Mouse (Mus musculus) liver, embryonic 15.5 days (tissue): Measurements from ENCODE around the gene Tpst1. TPM values are rescaled to one million over a fixed set of nuclear protein-coding genes. Genes with fewer than 3 reads are reported as not detected.

Experiments used
- ATAC-seq: fragments of 200-750 bp; cut with Nextera tagmentation; 2 replicates; pipeline ENCODE4 v1.8.0; 2017; ENCODE audit warnings: moderate number of reproducible peaks, mild to moderate bottlenecking, moderate library complexity; ENCODE audit not compliant: insufficient read depth
- H3K27ac ChIP-seq: fragments of 300-500 bp; sonication (generic); replicated peaks from 2 replicates; pipeline ENCODE4 v1.5.1; 2015; ENCODE audit warnings: mild to moderate bottlenecking, inconsistent platforms
- H3K27me3 ChIP-seq: fragments of 300-500 bp; sonication (generic); 2 replicates; pipeline ENCODE4 v1.6.1; 2015; ENCODE audit warnings: mild to moderate bottlenecking, inconsistent platforms
- H3K36me3 ChIP-seq: fragments of 300-500 bp; sonication (generic); replicated peaks from 2 replicates; pipeline ENCODE4 v1.6.1; 2015; ENCODE audit warnings: moderate library complexity, mild to moderate bottlenecking, inconsistent platforms
- H3K4me1 ChIP-seq: fragments of 300-500 bp; sonication (generic); replicated peaks from 2 replicates; pipeline ENCODE4 v1.6.1; 2015; ENCODE audit warnings: inconsistent platforms
- H3K4me2 ChIP-seq: fragments of 300-500 bp; sonication (generic); 2 replicates; pipeline ENCODE4 v1.6.1; 2015; ENCODE audit warnings: moderate library complexity, mild to moderate bottlenecking, inconsistent platforms
- H3K4me3 ChIP-seq: fragments of 300-500 bp; sonication (generic); replicated peaks from 2 replicates; pipeline ENCODE4 v1.5.1; 2015; ENCODE audit warnings: mild to moderate bottlenecking, inconsistent platforms
- H3K9ac ChIP-seq: fragments of 300-500 bp; sonication (generic); 2 replicates; pipeline ENCODE4 v1.6.1; 2015; ENCODE audit warnings: moderate library complexity, mild to moderate bottlenecking, inconsistent platforms
- H3K9me3 ChIP-seq: fragments of 300-500 bp; sonication (generic); replicated peaks from 2 replicates; pipeline ENCODE4 v1.6.1; 2016; ENCODE audit warnings: inconsistent platforms
- WGBS: fragments of 180-500 bp; shearing (Covaris S2); methylation state at CpG from one replicate; pipeline ENCODE4 v1.1.7; 2015; ENCODE audit warnings: mixed read lengths; ENCODE audit not compliant: insufficient replicate concordance; 5-methylcytosine and 5-hydroxymethylcytosine counted together
- polyA plus RNA-seq: library from polyadenylated mRNA; unstranded; fragments of >200 nt; fragmentation: Nextera tagmentation; extraction: Ambion mirVana; gene quantifications from 2 replicates; pipeline ENCODE4 v1.2.1, GENCODE M21; 2015

Tpst1 gene
- polyA plus RNA-seq, 1 experiment from 2014 or later = 22.6 TPM

DNA sequence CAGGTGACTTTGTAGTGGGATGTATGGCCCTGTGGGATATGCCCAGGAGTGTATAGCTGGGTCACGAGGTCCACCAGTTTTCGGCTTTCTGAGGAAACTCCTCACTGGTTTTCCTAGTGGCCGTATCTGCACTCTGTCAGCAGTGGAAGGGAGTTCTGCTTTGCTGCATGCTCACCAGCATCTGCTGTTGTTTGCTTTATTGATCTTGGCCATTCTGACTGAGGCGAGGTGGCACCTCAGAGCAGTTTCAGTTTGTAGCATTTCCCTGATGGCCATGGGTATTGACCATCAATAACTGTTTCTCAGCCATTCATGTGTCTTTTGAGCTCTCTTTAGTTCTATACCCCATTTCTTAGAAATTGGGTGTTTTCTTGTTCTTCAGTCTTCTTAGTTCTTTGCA, 17.4 kb upstream of the Tpst1 start:
- Histone ChIP-seq H3K4me1 (peaks cover 32% of the 10 kb centered on the region), H3K9ac (no peak overlapping the region), H3K27ac (no peak overlapping the region), H3K4me3 (no peak overlapping the region), H3K36me3 (peaks cover 51% of the 10 kb centered on the region), H3K9me3 (no peaks in the 10 kb centered on the region), H3K4me2 (no peak overlapping the region), H3K27me3 (no peaks in the 10 kb centered on the region)
- WGBS = 67% methylated on average over 4 of the region's 4 CpGs
- no peak for ATAC-seq

DNA sequence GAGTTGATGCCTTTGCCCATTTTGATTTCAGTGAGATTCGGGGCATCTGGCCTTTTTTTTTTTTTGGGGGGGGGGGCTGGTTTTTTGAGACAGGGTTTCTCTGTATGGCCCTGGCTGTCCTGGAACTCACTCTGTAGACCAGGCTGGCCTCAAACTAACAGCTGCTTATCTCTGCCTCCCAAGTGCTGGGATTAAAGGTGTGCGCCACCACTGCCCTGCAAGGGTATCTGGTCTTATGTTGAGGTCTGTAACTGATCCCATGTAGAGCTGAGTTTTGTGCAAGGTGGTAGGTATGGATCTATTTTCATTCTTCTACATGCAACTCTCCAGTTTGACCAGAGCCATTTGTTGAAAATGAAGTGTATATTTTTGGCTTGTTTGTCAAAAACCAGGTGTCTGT, 16.8 kb upstream of the Tpst1 start:
- peaks cover 32% of the 10 kb centered on the region for H3K4me1 ChIP-seq
- no peaks in the 10 kb centered on the region for H3K27me3 ChIP-seq
- no peaks in the 10 kb centered on the region for H3K9me3 ChIP-seq
- H3K27ac ChIP-seq = no peak overlapping the region
- H3K4me2 ChIP-seq = no peak overlapping the region
- H3K4me3 ChIP-seq = no peak overlapping the region
- H3K36me3 ChIP-seq = peaks cover 46% of the 10 kb centered on the region
- H3K9ac ChIP-seq = no peak overlapping the region
- ATAC-seq = no peak
- 43% methylated on average over 2 of the region's 2 CpGs for WGBS

DNA sequence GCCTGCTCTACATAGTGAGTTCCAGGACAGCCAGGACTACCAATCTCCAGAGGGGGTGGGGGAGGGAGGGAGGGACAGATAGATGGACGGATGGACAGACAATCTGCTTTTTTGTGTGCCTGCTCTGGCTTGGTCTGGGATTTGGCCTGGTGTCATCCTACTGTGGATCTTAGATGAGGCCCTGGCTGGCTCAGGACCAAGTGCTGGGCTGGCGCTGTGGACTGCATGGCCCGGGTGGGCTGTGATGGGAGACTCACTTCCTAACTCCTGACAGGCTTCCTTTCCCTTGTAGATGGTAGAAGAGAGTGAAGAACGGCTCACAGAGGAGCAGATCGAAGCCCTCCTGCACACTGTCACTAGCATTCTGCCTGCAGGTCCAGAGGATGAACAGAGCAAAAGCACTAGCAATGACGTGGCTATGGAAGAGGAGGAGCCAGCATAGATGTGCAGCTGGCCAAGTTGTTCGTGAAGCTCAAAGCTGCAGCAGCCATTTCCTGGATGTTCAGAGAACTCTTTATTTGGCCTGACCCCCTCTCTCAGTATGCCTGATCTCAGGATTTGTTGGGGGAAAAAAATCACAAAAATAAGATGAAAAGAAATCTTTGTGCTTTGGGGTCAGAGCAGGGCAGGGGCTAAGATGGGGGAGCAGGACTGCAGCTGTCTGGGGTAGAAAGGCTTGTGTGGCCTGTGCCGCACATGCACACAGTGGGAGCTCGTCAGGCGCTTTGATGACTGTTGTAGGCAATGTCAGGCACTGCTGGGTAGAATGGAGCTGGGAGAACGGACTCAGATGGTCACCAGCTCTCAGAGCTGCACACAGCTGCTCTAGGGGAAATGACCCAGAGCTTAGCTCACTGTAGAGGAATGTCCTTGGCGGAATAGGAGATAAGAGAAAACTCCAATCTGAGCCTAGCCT, 13.5 kb upstream of the Tpst1 start:
- ATAC-seq = 0 out of 2 replicates have a peak, but pooled peaks have one; percentile 16
- WGBS = 74% methylated on average over 12 of the region's 12 CpGs
- Histone ChIP-seq H3K4me3 (no peak overlapping the region), H3K4me1 (peaks cover 23% of the 10 kb centered on the region; the same call in 1 of the 2 replicates), H3K27ac (no peak overlapping the region), H3K36me3 (peaks cover 29% of the 10 kb centered on the region), H3K9ac (no peak overlapping the region), H3K9me3 (no peaks in the 10 kb centered on the region), H3K27me3 (no peaks in the 10 kb centered on the region), H3K4me2 (no peak overlapping the region)

- peaks cover 21% of the 10 kb centered on the region; the same call in 1 of the 2 replicates for H3K4me1 ChIP-seq
- 83% methylated on average over 4 of the region's 4 CpGs for WGBS
- H3K9ac ChIP-seq = no peak overlapping the region
- H3K9me3 ChIP-seq = no peaks in the 10 kb centered on the region
- no peaks in the 10 kb centered on the region for H3K27me3 ChIP-seq
- H3K27ac ChIP-seq = no peak overlapping the region
- H3K36me3 ChIP-seq = peaks cover 26% of the 10 kb centered on the region
- no peak overlapping the region for H3K4me2 ChIP-seq
- H3K4me3 ChIP-seq = no peak overlapping the region
- ATAC-seq = no peak
Observed at GRCm38 (mm10) chr5:130060329-130060665, 12.8 kb upstream of the Tpst1 start.

GRCm38 (mm10) chr5:130062096-130062495, 11.0 kb upstream of the Tpst1 start:
- ATAC-seq = no peak
- H3K4me3 ChIP-seq = no peak overlapping the region
- no peaks in the 10 kb centered on the region for H3K9me3 ChIP-seq
- peaks cover 13% of the 10 kb centered on the region for H3K4me1 ChIP-seq
- no peak overlapping the region for H3K27ac ChIP-seq
- no peaks in the 10 kb centered on the region for H3K27me3 ChIP-seq
- H3K9ac ChIP-seq = no peak overlapping the region
- H3K4me2 ChIP-seq = no peak overlapping the region
- WGBS = 51% methylated on average over 2 of the region's 2 CpGs
- H3K36me3 ChIP-seq = peaks cover 23% of the 10 kb centered on the region

- ATAC-seq = no peak
- H3K4me3 ChIP-seq = no peak overlapping the region
- H3K9me3 ChIP-seq = no peaks in the 10 kb centered on the region
- no peaks in the 10 kb centered on the region for H3K27me3 ChIP-seq
- H3K27ac ChIP-seq = no peak overlapping the region
- no peak overlapping the region for H3K9ac ChIP-seq
- peaks cover 16% of the 10 kb centered on the region for H3K36me3 ChIP-seq
- H3K4me1 ChIP-seq = peaks cover 29% of the 10 kb centered on the region
- no peak overlapping the region for H3K4me2 ChIP-seq
- 87% methylated on average over 2 of the region's 2 CpGs for WGBS
Observed at GRCm38 (mm10) chr5:130063760-130064159, 9.4 kb upstream of the Tpst1 start.

DNA sequence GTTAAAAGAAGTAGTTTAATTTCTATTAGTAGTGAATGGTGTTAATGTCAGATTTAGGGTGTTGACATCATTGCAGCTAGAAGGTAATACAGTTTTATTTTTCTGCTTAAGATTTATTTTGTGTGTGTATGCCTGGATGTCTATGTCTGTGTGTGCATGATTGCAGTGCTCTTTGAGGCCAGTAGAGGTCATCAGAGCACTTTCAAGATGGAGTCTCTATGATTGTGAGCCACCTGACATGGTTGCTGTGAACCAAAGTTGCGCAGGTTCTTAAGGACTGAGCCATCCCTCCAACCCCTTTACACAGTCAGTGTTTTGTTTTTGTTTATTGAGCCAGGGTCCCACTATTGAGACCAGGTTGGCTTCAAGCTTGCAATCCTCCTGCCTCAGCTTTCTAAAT, 7.5 kb upstream of the Tpst1 start:
- peaks cover 2% of the 10 kb centered on the region for H3K36me3 ChIP-seq
- no peak overlapping the region for H3K9ac ChIP-seq
- H3K4me3 ChIP-seq = no peak overlapping the region
- no peak overlapping the region for H3K27ac ChIP-seq
- no peak overlapping the region for H3K4me2 ChIP-seq
- 90% methylated on average over 1 of the region's 1 CpGs for WGBS
- ATAC-seq = no peak
- no peaks in the 10 kb centered on the region for H3K9me3 ChIP-seq
- H3K27me3 ChIP-seq = 0 out of 2 replicates have a peak, but pooled peaks cover under 1% of the 10 kb centered on the region
- peaks cover 19% of the 10 kb centered on the region for H3K4me1 ChIP-seq

- peaks cover 23% of the 10 kb centered on the region for H3K4me1 ChIP-seq
- WGBS = 24% methylated on average over 3 of the region's 3 CpGs
- ATAC-seq = peak; percentile 65
- 0 out of 2 replicates have a peak overlapping the region, but pooled peaks have one; percentile 26 for H3K4me2 ChIP-seq
- H3K9me3 ChIP-seq = no peaks in the 10 kb centered on the region
- 0 out of 2 replicates have a peak, but pooled peaks cover 3% of the 10 kb centered on the region for H3K27me3 ChIP-seq
- H3K4me3 ChIP-seq = no peak overlapping the region
- H3K27ac ChIP-seq = peak overlapping the region; percentile 15; the same call in 1 of the 2 replicates
- H3K36me3 ChIP-seq = no peaks in the 10 kb centered on the region
- no peak overlapping the region for H3K9ac ChIP-seq
Observed at GRCm38 (mm10) chr5:130067841-130068264, 5.3 kb upstream of the Tpst1 start.

DNA sequence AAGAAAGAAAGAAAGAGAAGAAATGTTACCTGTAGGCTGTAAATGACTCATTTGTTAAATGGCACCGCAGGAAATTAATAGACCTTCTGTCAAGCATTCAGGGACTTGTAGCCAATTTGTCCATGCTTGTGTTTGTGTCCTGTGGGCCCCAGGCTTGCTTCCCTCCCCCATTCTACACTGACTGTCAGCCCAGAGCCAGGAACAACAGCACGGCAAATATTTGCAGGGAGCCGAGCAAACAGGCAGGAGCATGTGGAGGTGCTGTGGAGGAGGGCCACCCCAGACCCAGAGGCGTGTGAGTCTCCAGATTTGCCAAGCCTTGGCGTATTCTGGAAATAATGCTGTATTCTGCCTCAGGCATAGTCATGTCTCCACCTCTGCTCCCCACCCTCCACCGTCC, 1.4 kb downstream of the Tpst1 start:
- H3K36me3 ChIP-seq = no peaks in the 10 kb centered on the region
- H3K9ac ChIP-seq = no peak overlapping the region
- H3K27ac ChIP-seq = peak overlapping the region; percentile 77
- H3K4me3 ChIP-seq = peak overlapping the region; percentile 7; the same call in 1 of the 2 replicates
- WGBS = 67% methylated on average over 6 of the region's 6 CpGs
- peak; percentile 38; the same call in 1 of the 2 replicates for ATAC-seq
- no peaks in the 10 kb centered on the region for H3K9me3 ChIP-seq
- H3K4me1 ChIP-seq = peaks cover 32% of the 10 kb centered on the region
- H3K4me2 ChIP-seq = peak overlapping the region; percentile 45
- H3K27me3 ChIP-seq = peaks cover 28% of the 10 kb centered on the region

- Histone ChIP-seq H3K4me3 (no peak overlapping the region), H3K27ac (no peak overlapping the region), H3K4me2 (no peak overlapping the region), H3K9me3 (no peaks in the 10 kb centered on the region), H3K36me3 (peaks cover 4% of the 10 kb centered on the region; the same call in 1 of the 2 replicates), H3K4me1 (peaks cover 48% of the 10 kb centered on the region), H3K9ac (no peak overlapping the region), H3K27me3 (peaks cover 25% of the 10 kb centered on the region)
- no peak for ATAC-seq
- WGBS = 46% methylated on average over 6 of the region's 6 CpGs
Observed at GRCm38 (mm10) chr5:130076396-130076795, 3.3 kb downstream of the Tpst1 start.

DNA sequence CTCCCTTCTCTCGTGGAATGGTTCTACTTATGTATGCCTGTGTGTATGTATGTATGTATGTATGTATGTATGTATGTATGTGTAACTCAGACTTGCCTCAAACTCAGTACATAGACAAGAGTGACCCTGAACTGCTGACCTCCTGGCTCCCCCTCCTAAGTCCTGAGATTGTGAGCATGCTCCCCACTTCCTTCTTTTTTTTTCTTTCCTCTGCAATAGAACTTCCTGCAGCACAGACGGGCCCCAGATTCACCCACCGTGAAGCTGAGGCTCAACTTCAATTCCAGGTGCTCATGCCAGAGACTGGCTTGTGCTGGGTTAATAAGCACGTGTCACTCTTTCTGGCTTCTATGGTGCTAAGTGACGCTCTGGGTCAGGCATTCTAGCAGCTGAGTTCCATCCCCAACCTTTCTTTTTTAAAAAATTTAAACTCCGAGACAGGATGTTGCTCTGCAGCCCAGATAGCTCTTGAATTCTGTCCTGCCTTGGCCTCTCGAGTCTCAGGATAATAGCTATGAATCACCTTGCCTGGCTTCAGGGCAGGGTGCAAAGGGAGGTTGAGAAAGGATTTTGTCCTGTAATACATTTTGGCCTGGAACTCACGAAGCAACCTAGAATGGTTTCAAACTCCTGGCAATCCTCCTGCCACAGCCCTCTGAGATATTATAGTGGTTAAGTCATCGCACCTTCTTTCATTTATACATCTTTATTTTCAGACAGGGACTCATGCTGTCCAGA, 5.1 kb downstream of the Tpst1 start:
- Histone ChIP-seq H3K9me3 (no peaks in the 10 kb centered on the region), H3K36me3 (peaks cover 7% of the 10 kb centered on the region), H3K4me3 (no peak overlapping the region), H3K27ac (no peak overlapping the region), H3K4me2 (peak overlapping the region; percentile 99; the same call in 1 of the 2 replicates), H3K9ac (peak overlapping the region; percentile 87; the same call in 1 of the 2 replicates), H3K4me1 (peaks cover 45% of the 10 kb centered on the region), H3K27me3 (peaks cover 25% of the 10 kb centered on the region)
- no peak for ATAC-seq
- WGBS = 47% methylated on average over 9 of the region's 9 CpGs
